Mouse (Mus musculus): ENCODE data around the gene Rbbp8nl. TPM values are rescaled to one million over a fixed set of nuclear protein-coding genes. Genes with fewer than 3 reads are reported as not detected.

Gene Rbbp8nl
- polyA plus RNA-seq, 1 experiment from 2014 or later, result 2.0 TPM

- Histone ChIP-seq H3K4me2 (no peak overlapping the region), H3K9ac (no peak overlapping the region), H3K27ac (no peak overlapping the region), H3K4me3 (no peak overlapping the region), H3K27me3 (no peaks in the 10 kb centered on the region), H3K9me3 (no peaks in the 10 kb centered on the region; the same call in 1 of the 2 replicates), H3K4me1 (no peaks in the 10 kb centered on the region), H3K36me3 (no peaks in the 10 kb centered on the region)
- no peak for ATAC-seq (ENCODE audit: insufficient number of reproducible peaks, low FRiP score, low TSS enrichment, low read depth)
- WGBS, result 64% methylated on average over 2 of the region's 2 CpGs
Measured at GRCm38 (mm10) chr2:180306009-180306408, 16.3 kb upstream of the Rbbp8nl start.

- Histone ChIP-seq H3K4me2 (no peak overlapping the region), H3K9ac (no peak overlapping the region), H3K36me3 (no peaks in the 10 kb centered on the region), H3K9me3 (no peaks in the 10 kb centered on the region; the same call in 1 of the 2 replicates), H3K27me3 (no peaks in the 10 kb centered on the region), H3K4me1 (no peaks in the 10 kb centered on the region), H3K4me3 (no peak overlapping the region), H3K27ac (no peak overlapping the region)
- ATAC-seq (ENCODE audit: insufficient number of reproducible peaks, low FRiP score, low TSS enrichment, low read depth), result no peak
- 79% methylated on average over 3 of the region's 3 CpGs for WGBS
Measured at GRCm38 (mm10) chr2:180305490-180305889, 15.8 kb upstream of the Rbbp8nl start.

DNA sequence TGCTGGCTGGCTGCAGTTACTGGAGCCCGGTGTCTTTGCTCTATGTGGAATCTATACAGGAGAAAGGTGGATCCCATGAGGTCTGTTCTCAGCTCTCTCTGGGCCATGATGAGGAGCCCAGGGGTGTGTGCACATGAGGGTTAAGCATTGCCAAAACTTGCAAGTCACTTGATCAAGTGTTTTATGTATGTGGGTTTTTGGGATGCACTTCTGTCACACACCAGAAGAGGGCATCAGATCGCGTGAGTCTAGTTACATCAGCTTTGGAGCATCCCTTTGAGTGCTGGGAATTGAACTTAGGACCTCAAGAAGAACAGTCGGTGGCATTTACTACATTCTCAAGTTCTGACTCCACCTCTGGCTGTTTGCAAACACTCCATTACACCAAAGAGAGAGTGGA is 14.9 kb upstream of the Rbbp8nl start:
- Histone ChIP-seq H3K27me3 (no peaks in the 10 kb centered on the region), H3K4me1 (no peaks in the 10 kb centered on the region), H3K36me3 (no peaks in the 10 kb centered on the region), H3K9me3 (no peaks in the 10 kb centered on the region; the same call in 1 of the 2 replicates), H3K27ac (no peak overlapping the region), H3K4me3 (no peak overlapping the region), H3K4me2 (no peak overlapping the region), H3K9ac (no peak overlapping the region)
- 60% methylated on average over 4 of the region's 4 CpGs for WGBS
- no peak for ATAC-seq (ENCODE audit: insufficient number of reproducible peaks, low FRiP score, low TSS enrichment, low read depth)

DNA sequence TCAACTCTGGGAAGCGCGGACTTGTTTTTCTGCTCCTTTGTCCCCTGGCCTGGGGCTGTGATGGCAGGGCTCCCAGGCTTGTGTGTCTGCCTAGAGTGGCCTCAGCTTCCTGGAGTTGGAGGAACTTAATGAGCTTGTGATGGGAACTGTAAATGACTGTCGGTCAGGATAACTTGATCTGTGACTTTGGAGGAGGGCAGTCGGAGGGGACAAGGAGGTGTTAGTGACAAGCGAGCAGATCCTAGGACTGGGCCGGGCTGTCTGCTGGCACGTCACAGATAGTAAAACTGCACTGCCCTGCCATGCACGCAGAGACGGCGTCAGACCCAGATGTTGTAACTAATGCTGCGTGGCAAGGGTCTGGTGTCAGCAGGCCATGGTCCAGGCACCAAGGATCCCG is 13.8 kb upstream of the Rbbp8nl start:
- Histone ChIP-seq H3K36me3 (no peaks in the 10 kb centered on the region), H3K27ac (no peak overlapping the region), H3K27me3 (no peaks in the 10 kb centered on the region), H3K4me3 (no peak overlapping the region), H3K9ac (no peak overlapping the region), H3K4me2 (no peak overlapping the region), H3K4me1 (no peaks in the 10 kb centered on the region), H3K9me3 (no peaks in the 10 kb centered on the region; the same call in 1 of the 2 replicates)
- WGBS, result 52% methylated on average over 12 of the region's 12 CpGs
- ATAC-seq (ENCODE audit: insufficient number of reproducible peaks, low FRiP score, low TSS enrichment, low read depth), result no peak

GRCm38 (mm10) chr2:180302201-180302600 is 12.5 kb upstream of the Rbbp8nl start:
- H3K9ac ChIP-seq, result no peak overlapping the region
- H3K9me3 ChIP-seq, result no peaks in the 10 kb centered on the region; the same call in 1 of the 2 replicates
- no peak for ATAC-seq (ENCODE audit: insufficient number of reproducible peaks, low FRiP score, low TSS enrichment, low read depth)
- no peaks in the 10 kb centered on the region for H3K4me1 ChIP-seq
- H3K27ac ChIP-seq, result no peak overlapping the region
- no peak overlapping the region for H3K4me3 ChIP-seq
- H3K36me3 ChIP-seq, result no peaks in the 10 kb centered on the region
- H3K27me3 ChIP-seq, result no peaks in the 10 kb centered on the region
- WGBS, result 82% methylated on average over 4 of the region's 4 CpGs
- no peak overlapping the region for H3K4me2 ChIP-seq

- Histone ChIP-seq H3K27ac (no peak overlapping the region), H3K4me2 (no peak overlapping the region), H3K4me1 (no peaks in the 10 kb centered on the region), H3K9me3 (no peaks in the 10 kb centered on the region; the same call in 1 of the 2 replicates), H3K9ac (no peak overlapping the region), H3K36me3 (no peaks in the 10 kb centered on the region), H3K4me3 (no peak overlapping the region), H3K27me3 (no peaks in the 10 kb centered on the region)
- no peak for ATAC-seq (ENCODE audit: insufficient number of reproducible peaks, low FRiP score, low TSS enrichment, low read depth)
- 19% methylated on average over 5 of the region's 5 CpGs for WGBS
Measured at GRCm38 (mm10) chr2:180300771-180301170, 11.1 kb upstream of the Rbbp8nl start.

GRCm38 (mm10) chr2:180300252-180300651 is 10.6 kb upstream of the Rbbp8nl start:
- 59% methylated on average over 2 of the region's 2 CpGs for WGBS
- Histone ChIP-seq H3K36me3 (no peaks in the 10 kb centered on the region), H3K9ac (no peak overlapping the region), H3K27me3 (no peaks in the 10 kb centered on the region), H3K4me2 (no peak overlapping the region), H3K4me3 (no peak overlapping the region), H3K9me3 (no peaks in the 10 kb centered on the region; the same call in 1 of the 2 replicates), H3K27ac (no peak overlapping the region), H3K4me1 (no peaks in the 10 kb centered on the region)
- ATAC-seq (ENCODE audit: insufficient number of reproducible peaks, low FRiP score, low TSS enrichment, low read depth), result no peak

- Histone ChIP-seq H3K9ac (no peak overlapping the region), H3K9me3 (no peaks in the 10 kb centered on the region), H3K4me2 (no peak overlapping the region), H3K36me3 (no peaks in the 10 kb centered on the region), H3K4me1 (no peaks in the 10 kb centered on the region), H3K27me3 (no peaks in the 10 kb centered on the region), H3K4me3 (no peak overlapping the region), H3K27ac (no peak overlapping the region)
- ATAC-seq (ENCODE audit: insufficient number of reproducible peaks, low FRiP score, low TSS enrichment, low read depth), result no peak
- 60% methylated on average over 8 of the region's 8 CpGs for WGBS
Measured at GRCm38 (mm10) chr2:180292906-180293305, 3.2 kb upstream of the Rbbp8nl start.

DNA sequence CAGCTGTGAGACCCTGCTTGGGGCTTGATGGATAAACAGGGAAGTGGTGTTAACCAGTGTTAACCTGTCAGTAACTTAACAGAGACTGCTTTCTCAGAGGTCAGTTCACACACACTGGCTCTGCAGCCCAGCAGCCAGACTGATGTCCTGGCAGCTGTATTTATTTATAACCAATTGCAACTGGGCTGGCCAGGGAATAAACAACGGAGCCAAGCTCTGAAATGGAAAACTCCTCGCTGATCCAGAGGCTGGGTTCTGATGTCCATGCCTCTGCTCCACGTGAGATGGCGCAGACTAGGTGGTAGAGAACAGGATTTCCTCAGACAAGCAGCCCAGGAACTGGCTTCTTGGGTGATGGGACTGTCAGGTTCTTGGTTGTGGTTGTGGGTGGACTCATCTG is 2.3 kb upstream of the Rbbp8nl start:
- 62% methylated on average over 4 of the region's 4 CpGs for WGBS
- Histone ChIP-seq H3K4me3 (no peak overlapping the region), H3K9ac (no peak overlapping the region), H3K4me2 (no peak overlapping the region), H3K27me3 (no peaks in the 10 kb centered on the region), H3K36me3 (no peaks in the 10 kb centered on the region), H3K4me1 (no peaks in the 10 kb centered on the region), H3K9me3 (no peaks in the 10 kb centered on the region), H3K27ac (no peak overlapping the region)
- no peak for ATAC-seq (ENCODE audit: insufficient number of reproducible peaks, low FRiP score, low TSS enrichment, low read depth)

GRCm38 (mm10) chr2:180291566-180291965 is 1.9 kb upstream of the Rbbp8nl start:
- Histone ChIP-seq H3K4me3 (no peak overlapping the region), H3K27ac (no peak overlapping the region), H3K4me2 (no peak overlapping the region), H3K9ac (no peak overlapping the region), H3K36me3 (no peaks in the 10 kb centered on the region), H3K9me3 (no peaks in the 10 kb centered on the region), H3K27me3 (no peaks in the 10 kb centered on the region), H3K4me1 (no peaks in the 10 kb centered on the region)
- WGBS, result 64% methylated on average over 5 of the region's 5 CpGs
- ATAC-seq (ENCODE audit: insufficient number of reproducible peaks, low FRiP score, low TSS enrichment, low read depth), result no peak

- WGBS, result 48% methylated on average over 6 of the region's 6 CpGs
- Histone ChIP-seq H3K4me2 (no peak overlapping the region; the same call in 1 of the 2 replicates), H3K36me3 (no peaks in the 10 kb centered on the region), H3K4me3 (no peak overlapping the region), H3K27me3 (no peaks in the 10 kb centered on the region), H3K27ac (no peak overlapping the region), H3K9ac (no peak overlapping the region), H3K9me3 (no peaks in the 10 kb centered on the region), H3K4me1 (no peaks in the 10 kb centered on the region)
- no peak for ATAC-seq (ENCODE audit: insufficient number of reproducible peaks, low FRiP score, low TSS enrichment, low read depth)
Measured at GRCm38 (mm10) chr2:180290503-180290902, 824 bp upstream of the Rbbp8nl start.

GRCm38 (mm10) chr2:180288966-180289365 is 713 bp downstream of the Rbbp8nl start:
- Histone ChIP-seq H3K27me3 (no peaks in the 10 kb centered on the region), H3K4me1 (no peaks in the 10 kb centered on the region), H3K9me3 (no peaks in the 10 kb centered on the region), H3K27ac (peak overlapping the region; percentile 63; the same call in 1 of the 2 replicates), H3K4me2 (no peak overlapping the region), H3K36me3 (no peaks in the 10 kb centered on the region), H3K4me3 (0 out of 2 replicates have a peak overlapping the region, but pooled peaks have one; percentile 21), H3K9ac (no peak overlapping the region)
- ATAC-seq (ENCODE audit: insufficient number of reproducible peaks, low FRiP score, low TSS enrichment, low read depth), result no peak
- WGBS, result 39% methylated on average over 11 of the region's 11 CpGs

- Histone ChIP-seq H3K9ac (no peak overlapping the region), H3K36me3 (no peaks in the 10 kb centered on the region), H3K27me3 (0 out of 2 replicates have a peak, but pooled peaks cover 3% of the 10 kb centered on the region), H3K9me3 (no peaks in the 10 kb centered on the region), H3K4me1 (peaks cover 4% of the 10 kb centered on the region; the same call in 1 of the 2 replicates), H3K4me3 (no peak overlapping the region), H3K4me2 (no peak overlapping the region), H3K27ac (no peak overlapping the region)
- ATAC-seq (ENCODE audit: insufficient number of reproducible peaks, low FRiP score, low TSS enrichment, low read depth), result no peak
- WGBS, result 79% methylated on average over 8 of the region's 8 CpGs
Measured at GRCm38 (mm10) chr2:180279321-180279720, 10.4 kb downstream of the Rbbp8nl start.

Measured in limb, embryonic 15.5 days (tissue).